In the genomic region with DNA sequence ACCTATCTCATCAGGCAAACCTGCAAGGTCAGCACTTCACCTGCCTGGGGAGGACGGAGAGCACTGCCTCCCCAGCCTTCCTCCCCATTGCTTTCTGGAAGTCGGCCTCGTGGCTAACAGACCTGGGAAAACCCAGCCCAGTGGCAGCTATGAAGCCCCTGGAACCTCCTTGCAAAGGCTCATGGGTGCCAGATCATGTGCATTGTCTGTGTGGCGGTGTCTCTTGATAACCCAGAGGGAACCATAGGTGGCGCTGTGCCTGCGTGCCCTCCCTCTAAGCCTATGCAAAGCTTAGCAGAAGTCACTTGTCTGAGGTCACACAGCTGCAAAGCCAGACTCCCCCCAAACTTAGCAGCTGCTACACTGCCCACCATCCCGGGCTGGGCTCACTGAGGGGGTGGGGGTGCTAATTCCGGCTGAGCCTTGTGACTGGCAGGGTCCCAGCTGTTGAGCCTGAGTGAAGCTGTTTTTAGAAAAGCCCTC, we compare ENCODE assay signal across 8 mouse cellular contexts. TPM values are rescaled to one million over a fixed set of nuclear protein-coding genes. Genes with fewer than 3 reads are reported as not detected.
A peak's percentile ranks its signal among the peaks of the same experiment; 100 is the strongest.
DNase-seq lines count a peak whose midpoint lies in the region; ATAC-seq lines count a peak whose summit lies in the region.

No protein-coding gene starts in this region.

- peaks cover 44% of the 10 kb centered on the region for H3K27me3 ChIP-seq in hindbrain, embryonic 13.5 days

- no peak overlapping the region for H3K27ac ChIP-seq in hindbrain, embryonic 13.5 days

- no peaks in the 10 kb centered on the region; the same call in 1 of the 2 replicates for H3K9me3 ChIP-seq in hindbrain, embryonic 13.5 days

- peak; percentile 47 for ATAC-seq in hindbrain, embryonic 13.5 days (ENCODE audit: low FRiP score)

- DNase-seq in ES-CJ7 (ENCODE audit: low read depth, low spot score) = peak; percentile 90
- DNase-seq in brain, adult 2 months (ENCODE audit: low read depth, low spot score) = peak; percentile 91
- DNase-seq in frontal cortex, adult 2 months (ENCODE audit: extremely low spot score in 1 of 2, low spot score in 1 of 2) = peak; percentile 63 to 78
- peak; percentile 61 to 69 for DNase-seq in layer of hippocampus, postnatal 14 days (ENCODE audit: low spot score in 2 of 2)
- DNase-seq in lung, postnatal 10 days = peak; percentile 85
- peak; percentile 75 for DNase-seq in retina, postnatal 7 days (ENCODE audit: low read depth, low spot score)
- DNase-seq in yolk sac, embryonic 10.5 days (ENCODE audit: low spot score) = peak; percentile 36

- no peaks in the 10 kb centered on the region for H3K36me3 ChIP-seq in hindbrain, embryonic 13.5 days

- peaks cover 21% of the 10 kb centered on the region for H3K4me1 ChIP-seq in hindbrain, embryonic 13.5 days (replicated peaks)

- H3K4me2 ChIP-seq in hindbrain, embryonic 13.5 days = no peak overlapping the region

- H3K4me3 ChIP-seq in hindbrain, embryonic 13.5 days = no peak overlapping the region

- H3K9ac ChIP-seq in hindbrain, embryonic 13.5 days = no peak overlapping the region

- 14% methylated on average over 8 of the region's 8 CpGs for WGBS in hindbrain, embryonic 13.5 days

RNA-seq across cellular contexts. Expression of gene Adssl1, which starts 1.9 kb away (rescaled TPM):
- 32.6 and 33.0 TPM in 2 replicates for polyA plus RNA-seq in frontal cortex, adult 2 months (2012; rRNA removed)
- polyA plus RNA-seq in hindbrain, embryonic 13.5 days (2015; fragmentation: Nextera tagmentation; extraction: Ambion mirVana) = 3.1 and 3.2 TPM in 2 replicates
- 1 to 10 TPM; 5.3 to 5.6 TPM for total RNA-seq in layer of hippocampus, postnatal 14 days (2021)

RNA-seq across cellular contexts. Expression of gene Siva1, which starts 26.5 kb away (rescaled TPM):
- polyA plus RNA-seq in frontal cortex, adult 2 months (2012; rRNA removed) = 24.4 and 30.2 TPM in 2 replicates
- polyA plus RNA-seq in hindbrain, embryonic 13.5 days (2015; fragmentation: Nextera tagmentation; extraction: Ambion mirVana) = 62.6 and 63.8 TPM in 2 replicates
- 10 to 100 TPM; 21.6 to 23.4 TPM for total RNA-seq in layer of hippocampus, postnatal 14 days (2021)

RNA-seq across cellular contexts. Expression of gene Inf2, which starts 29.4 kb away (rescaled TPM):
- 87.3 and 106 TPM in 2 replicates for polyA plus RNA-seq in frontal cortex, adult 2 months (2012; rRNA removed)
- 1.1 and 1.6 TPM in 2 replicates for polyA plus RNA-seq in hindbrain, embryonic 13.5 days (2015; fragmentation: Nextera tagmentation; extraction: Ambion mirVana)
- total RNA-seq in layer of hippocampus, postnatal 14 days (2021) = 100 to 1,000 TPM; 116 to 122 TPM

RNA-seq across cellular contexts. Expression of gene Akt1, which starts 56.7 kb away (rescaled TPM):
- polyA plus RNA-seq in frontal cortex, adult 2 months (2012; rRNA removed) = 174 and 175 TPM in 2 replicates
- 60.8 and 64.5 TPM in 2 replicates for polyA plus RNA-seq in hindbrain, embryonic 13.5 days (2015; fragmentation: Nextera tagmentation; extraction: Ambion mirVana)
- 100 to 1,000 TPM; 153 to 158 TPM for total RNA-seq in layer of hippocampus, postnatal 14 days (2021)

Comparison
In these comparisons a context has a peak if more than half of its experiments do, and no peak if none do; other contexts are left out.
1. DNase-seq: peak in every context shown above with its lines; median percentile 91 in brain, adult 2 months; 90 in ES-CJ7; 85 in lung, postnatal 10 days; 75 in retina, postnatal 7 days; 70 in frontal cortex, adult 2 months; 65 in layer of hippocampus, postnatal 14 days; 36 in yolk sac, embryonic 10.5 days.
2. RNA of gene Inf2, which starts 29.4 kb away (polyA plus RNA-seq): 87.3 to 106 TPM in frontal cortex, adult 2 months; 1.1 to 1.6 TPM in hindbrain, embryonic 13.5 days; every median in the first group is over 10 times any median in the second.